Mouse (Mus musculus): ENCODE measurements around the gene Brinp3. TPM values are rescaled to one million over a fixed set of nuclear protein-coding genes. Genes with fewer than 3 reads are reported as not detected.

Brinp3 gene
- total and polyA plus RNA-seq, 2 experiments from 2014 or later, result 44.5 to 56.0 TPM

GRCm38 (mm10) chr1:146787236-146787635 is 292.7 kb downstream of the Brinp3 start:
- TF ChIP-seq CTCF (IDR thresholded peaks at IDR 0.05; ENCODE audit: low read depth), result no peak
- Histone ChIP-seq H3K4me2 (ENCODE audit: low read depth, low read length) (no peak overlapping the region), H3K9me3 (ENCODE audit: low read length) (no peaks in the 10 kb centered on the region), H3K4me1 (ENCODE audit: insufficient read depth, low read length) (no peaks in the 10 kb centered on the region), H3K27ac (no peak overlapping the region), H3K27me3 (ENCODE audit: insufficient read depth, low read length) (no peaks in the 10 kb centered on the region), H3K36me3 (ENCODE audit: insufficient read depth, low read length) (no peaks in the 10 kb centered on the region), H3K4me3 (ENCODE audit: low read length) (no peak overlapping the region), H3K9ac (replicated peaks; ENCODE audit: low read length) (no peak overlapping the region)
- ATAC-seq (no peak), DNase-seq (ENCODE audit: low spot score) (no peak)
- WGBS, result 58% methylated on average over 2 of the region's 2 CpGs

GRCm38 (mm10) chr1:146792826-146793225 is 298.3 kb downstream of the Brinp3 start:
- Histone ChIP-seq H3K36me3 (ENCODE audit: insufficient read depth, low read length) (no peaks in the 10 kb centered on the region), H3K4me2 (ENCODE audit: low read depth, low read length) (no peak overlapping the region), H3K4me3 (ENCODE audit: low read length) (no peak overlapping the region), H3K27me3 (ENCODE audit: insufficient read depth, low read length) (no peaks in the 10 kb centered on the region), H3K27ac (no peak overlapping the region), H3K4me1 (ENCODE audit: insufficient read depth, low read length) (no peaks in the 10 kb centered on the region), H3K9me3 (ENCODE audit: low read length) (no peaks in the 10 kb centered on the region), H3K9ac (replicated peaks; ENCODE audit: low read length) (no peak overlapping the region)
- no peak for TF ChIP-seq CTCF (IDR thresholded peaks at IDR 0.05; ENCODE audit: low read depth)
- DNase-seq (ENCODE audit: low spot score) (peak; percentile 48), ATAC-seq (no peak)

GRCm38 (mm10) chr1:146799986-146800553 is 305.5 kb downstream of the Brinp3 start:
- Histone ChIP-seq H3K4me3 (ENCODE audit: low read length) (no peak overlapping the region), H3K36me3 (ENCODE audit: insufficient read depth, low read length) (no peaks in the 10 kb centered on the region), H3K4me2 (ENCODE audit: low read depth, low read length) (no peak overlapping the region), H3K27ac (no peak overlapping the region), H3K9ac (replicated peaks; ENCODE audit: low read length) (no peak overlapping the region), H3K27me3 (ENCODE audit: insufficient read depth, low read length) (no peaks in the 10 kb centered on the region), H3K9me3 (ENCODE audit: low read length) (no peaks in the 10 kb centered on the region), H3K4me1 (ENCODE audit: insufficient read depth, low read length) (no peaks in the 10 kb centered on the region)
- peak; percentile 19 for DNase-seq (ENCODE audit: low spot score)
- 68% methylated on average over 6 of the region's 6 CpGs for WGBS
- ATAC-seq, result peak; percentile 38; the same call in 1 of the 2 replicates
- no peak for TF ChIP-seq CTCF (IDR thresholded peaks at IDR 0.05; ENCODE audit: low read depth)

- Histone ChIP-seq H3K9me3 (ENCODE audit: low read length) (no peaks in the 10 kb centered on the region), H3K4me1 (ENCODE audit: insufficient read depth, low read length) (no peaks in the 10 kb centered on the region), H3K9ac (replicated peaks; ENCODE audit: low read length) (no peak overlapping the region), H3K27me3 (ENCODE audit: insufficient read depth, low read length) (no peaks in the 10 kb centered on the region), H3K4me3 (ENCODE audit: low read length) (no peak overlapping the region), H3K36me3 (ENCODE audit: insufficient read depth, low read length) (no peaks in the 10 kb centered on the region), H3K27ac (no peak overlapping the region), H3K4me2 (ENCODE audit: low read depth, low read length) (no peak overlapping the region)
- DNase-seq (ENCODE audit: low spot score) (no peak), ATAC-seq (no peak)
- 93% methylated on average over 3 of the region's 3 CpGs for WGBS
- no peak for TF ChIP-seq CTCF (IDR thresholded peaks at IDR 0.05; ENCODE audit: low read depth)
Measured at GRCm38 (mm10) chr1:146801821-146802220, 307.3 kb downstream of the Brinp3 start.

- no peak overlapping the region for H3K4me2 ChIP-seq (ENCODE audit: low read depth, low read length)
- no peaks in the 10 kb centered on the region for H3K27me3 ChIP-seq (ENCODE audit: insufficient read depth, low read length)
- ATAC-seq, result no peak
Measured at GRCm38 (mm10) chr1:146807765-146808164, 313.2 kb downstream of the Brinp3 start.

GRCm38 (mm10) chr1:146833888-146834287 is 339.3 kb downstream of the Brinp3 start:
- Histone ChIP-seq H3K9me3 (ENCODE audit: low read length) (no peaks in the 10 kb centered on the region), H3K27ac (no peak overlapping the region), H3K9ac (replicated peaks; ENCODE audit: low read length) (no peak overlapping the region), H3K36me3 (ENCODE audit: insufficient read depth, low read length) (no peaks in the 10 kb centered on the region), H3K4me1 (ENCODE audit: insufficient read depth, low read length) (no peaks in the 10 kb centered on the region), H3K27me3 (ENCODE audit: insufficient read depth, low read length) (no peaks in the 10 kb centered on the region), H3K4me2 (ENCODE audit: low read depth, low read length) (no peak overlapping the region), H3K4me3 (ENCODE audit: low read length) (no peak overlapping the region)
- DNase-seq (ENCODE audit: low spot score) (no peak), ATAC-seq (no peak)
- TF ChIP-seq CTCF (IDR thresholded peaks at IDR 0.05; ENCODE audit: low read depth), result no peak
- WGBS, result 23% methylated on average over 1 of the region's 1 CpGs

More at GRCm38 (mm10) chr1:146807765-146808164, 313.2 kb downstream of the Brinp3 start:
- H3K27ac ChIP-seq, result no peak overlapping the region
- no peak for TF ChIP-seq CTCF (IDR thresholded peaks at IDR 0.05; ENCODE audit: low read depth)
- no peaks in the 10 kb centered on the region for H3K4me1 ChIP-seq (ENCODE audit: insufficient read depth, low read length)
- no peaks in the 10 kb centered on the region for H3K9me3 ChIP-seq (ENCODE audit: low read length)
- 81% methylated on average over 4 of the region's 4 CpGs for WGBS
- no peaks in the 10 kb centered on the region for H3K36me3 ChIP-seq (ENCODE audit: insufficient read depth, low read length)
- DNase-seq (ENCODE audit: low spot score), result no peak
- H3K9ac ChIP-seq (replicated peaks; ENCODE audit: low read length), result no peak overlapping the region
- no peak overlapping the region for H3K4me3 ChIP-seq (ENCODE audit: low read length)

GRCm38 (mm10) chr1:146844087-146844486 is 349.5 kb downstream of the Brinp3 start:
- Histone ChIP-seq H3K9me3 (ENCODE audit: low read length) (no peaks in the 10 kb centered on the region), H3K27me3 (ENCODE audit: insufficient read depth, low read length) (no peaks in the 10 kb centered on the region), H3K4me1 (ENCODE audit: insufficient read depth, low read length) (no peaks in the 10 kb centered on the region), H3K36me3 (ENCODE audit: insufficient read depth, low read length) (no peaks in the 10 kb centered on the region), H3K4me3 (ENCODE audit: low read length) (no peak overlapping the region), H3K27ac (no peak overlapping the region), H3K9ac (replicated peaks; ENCODE audit: low read length) (no peak overlapping the region), H3K4me2 (ENCODE audit: low read depth, low read length) (no peak overlapping the region)
- no peak for TF ChIP-seq CTCF (IDR thresholded peaks at IDR 0.05; ENCODE audit: low read depth)
- ATAC-seq (peak; percentile 72; the same call in 1 of the 2 replicates), DNase-seq (ENCODE audit: low spot score) (peak; percentile 31)
- 62% methylated on average over 2 of the region's 2 CpGs for WGBS
